Mouse (Mus musculus) common myeloid progenitor, adult 5-6 weeks (primary cell): ENCODE results near the gene Mmd. TPM values are rescaled to one million over a fixed set of nuclear protein-coding genes. Genes with fewer than 3 reads are reported as not detected.

Experiments
- ATAC-seq: replicated peaks from 2 replicates; pipeline ENCODE4 v1.8.0; 2016; ENCODE audit warnings: low read depth, mild to moderate bottlenecking, moderate TSS enrichment, inconsistent platforms; ENCODE audit not compliant: poor library complexity, severe bottlenecking
- total RNA-seq: library from RNA; stranded (forward); fragments of 200-1000, 187-1606 nt; gene quantifications from 2 replicates; pipeline ENCODE4 v1.2.3, GENCODE M21; 2017

The Mmd gene
- 16.2 and 18.1 TPM in 2 replicates for total RNA-seq

DNA sequence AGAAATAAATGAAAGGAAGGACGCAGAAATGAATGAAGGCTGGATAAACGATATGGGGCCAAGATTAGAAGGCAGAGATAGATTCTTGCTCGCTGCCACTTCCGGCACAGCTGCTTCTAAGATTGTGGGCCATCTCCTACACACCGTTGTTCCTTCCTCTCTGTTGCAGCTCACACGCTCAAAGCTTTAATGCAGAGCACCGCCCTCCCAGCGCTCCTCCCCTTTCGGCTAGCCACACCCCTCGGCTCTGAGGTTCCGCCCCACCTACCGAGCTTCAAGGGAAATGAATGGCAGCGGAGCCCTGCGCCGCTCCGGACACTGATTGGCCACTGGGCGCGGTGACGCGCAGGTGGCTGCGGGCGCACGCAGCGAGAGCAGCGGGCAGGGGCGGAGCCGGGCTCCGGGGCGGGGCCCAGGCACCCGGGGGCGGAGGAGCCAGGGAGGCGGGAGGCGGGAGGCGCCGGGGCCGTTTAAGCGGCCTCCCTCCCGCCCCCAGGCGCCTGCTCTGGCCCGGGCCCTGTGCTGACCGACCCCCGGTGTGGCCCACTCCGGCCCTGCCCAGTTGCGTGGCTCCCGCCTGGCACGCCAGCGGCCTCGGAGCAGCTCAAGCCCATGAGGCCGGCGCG, at the start of gene Mmd:
Mmd (plus strand) TSS at position 432 of the 626 bp plus-strand sequence.
- peak; percentile 95 for ATAC-seq

DNA sequence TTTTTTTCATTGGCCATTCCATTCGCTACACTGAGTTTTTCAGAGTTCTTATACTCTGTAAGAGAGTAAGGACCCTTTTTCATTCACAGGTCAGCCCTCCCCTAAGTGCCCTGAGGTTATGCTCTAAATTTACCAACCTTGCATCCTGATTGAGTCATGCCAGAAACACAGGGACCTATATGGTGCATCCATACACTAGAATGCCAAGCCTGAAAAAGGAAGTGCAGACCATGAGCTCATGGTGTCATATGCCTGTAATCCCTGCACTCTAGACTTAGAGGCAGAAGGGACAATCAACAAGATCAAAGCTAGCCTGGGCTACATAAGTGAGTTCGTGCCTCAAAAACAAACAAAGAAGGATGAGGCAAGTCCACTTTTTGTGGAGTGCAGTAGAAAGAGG, 48.4 kb upstream of the Mmd start:
- no peak for ATAC-seq

DNA sequence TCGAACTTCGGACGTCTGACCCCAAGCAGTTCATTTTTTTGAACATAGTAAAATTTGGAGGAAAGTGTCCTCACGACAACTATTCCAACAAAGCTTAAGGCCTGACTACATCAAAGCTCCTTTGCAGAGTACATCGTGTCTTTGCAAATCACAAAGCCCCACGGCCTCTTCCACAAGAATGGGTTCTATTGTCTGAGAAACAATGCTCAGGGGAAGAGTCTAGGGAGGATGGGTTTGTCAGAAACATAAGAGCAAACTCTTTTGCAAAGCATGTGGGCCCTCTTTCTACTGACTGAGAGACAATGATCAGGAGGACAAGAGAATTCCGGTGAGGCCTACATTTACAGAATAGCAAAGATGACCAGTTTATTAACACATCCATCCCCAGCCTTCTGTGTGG, 35.0 kb upstream of the Mmd start:
- ATAC-seq: no peak

DNA sequence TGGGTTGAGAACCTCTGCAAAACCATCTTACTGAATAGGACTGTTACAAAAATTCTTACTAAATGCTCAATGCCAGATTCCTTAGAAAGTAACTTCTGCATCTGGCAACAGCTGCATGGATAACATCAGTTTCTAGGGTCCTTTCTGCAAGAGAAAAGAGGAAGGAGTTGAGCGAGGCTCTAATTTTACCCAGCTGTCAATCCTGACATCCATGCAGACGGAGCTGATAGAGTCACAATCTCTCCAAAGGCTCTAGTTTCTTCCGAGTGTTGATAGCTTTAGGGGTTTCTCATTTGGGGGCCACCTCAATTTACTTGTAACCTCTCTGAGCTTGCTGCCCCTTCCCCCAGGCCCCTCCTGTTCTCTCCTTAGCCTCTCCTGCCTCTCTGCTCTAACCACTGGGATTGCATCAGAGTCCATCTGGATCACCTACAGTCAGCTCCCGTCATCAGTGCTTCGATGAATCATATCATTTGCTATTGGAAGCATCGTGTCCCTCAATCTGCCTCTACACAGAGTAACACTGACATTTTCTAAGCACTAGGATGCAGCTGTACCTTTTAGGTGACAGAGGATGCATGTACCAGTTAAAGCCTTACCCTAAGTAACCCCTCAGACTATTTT, 29.1 kb upstream of the Mmd start:
- ATAC-seq: peak; percentile 53

DNA sequence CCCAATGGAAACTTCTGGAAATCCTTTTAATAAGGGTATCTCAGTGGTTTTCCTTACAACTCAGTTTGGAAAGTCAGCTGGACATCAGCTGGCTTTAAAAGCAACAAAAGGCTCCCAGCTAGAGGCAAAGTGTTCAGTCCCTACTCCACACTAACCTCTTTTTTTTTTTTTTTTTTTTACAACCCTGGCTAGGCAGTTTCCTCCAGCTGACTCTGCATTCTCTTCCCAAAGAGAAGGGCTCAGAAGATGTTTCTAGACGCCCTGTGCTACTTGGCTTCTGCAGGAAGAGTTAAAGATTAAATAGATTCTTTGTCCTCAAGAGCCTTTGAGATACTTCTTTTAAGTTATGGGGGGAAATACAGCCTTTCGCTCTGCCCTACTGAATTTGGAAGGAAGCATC, 28.5 kb upstream of the Mmd start:
- ATAC-seq: no peak

DNA sequence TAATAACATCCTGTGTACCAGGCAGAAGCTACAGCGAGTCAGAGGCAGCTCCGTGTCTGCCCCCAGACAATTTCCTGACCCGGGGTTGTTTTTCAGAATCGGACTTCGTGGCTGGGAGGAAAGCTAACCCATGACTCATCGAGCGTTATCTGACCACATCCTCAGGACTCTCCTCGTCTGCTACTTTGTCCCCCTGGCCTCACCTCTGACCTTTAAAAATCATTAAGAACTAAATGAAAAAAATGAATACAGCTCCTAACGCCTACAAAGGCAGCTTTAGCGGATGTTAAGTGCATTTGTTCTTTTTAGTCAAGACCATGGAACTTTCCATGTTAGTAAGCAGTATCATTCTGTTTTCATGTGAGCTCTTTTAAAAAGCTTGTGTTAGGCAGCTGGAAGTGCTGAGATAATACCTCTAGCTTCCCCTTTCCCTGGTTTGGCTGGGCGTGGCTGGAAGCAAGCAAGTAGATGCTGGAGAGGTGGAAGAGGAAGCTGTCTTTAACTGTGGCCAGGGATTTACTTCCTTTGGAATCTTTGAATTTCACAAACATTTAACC, 24.3 kb upstream of the Mmd start:
- ATAC-seq: peak; percentile 83

DNA sequence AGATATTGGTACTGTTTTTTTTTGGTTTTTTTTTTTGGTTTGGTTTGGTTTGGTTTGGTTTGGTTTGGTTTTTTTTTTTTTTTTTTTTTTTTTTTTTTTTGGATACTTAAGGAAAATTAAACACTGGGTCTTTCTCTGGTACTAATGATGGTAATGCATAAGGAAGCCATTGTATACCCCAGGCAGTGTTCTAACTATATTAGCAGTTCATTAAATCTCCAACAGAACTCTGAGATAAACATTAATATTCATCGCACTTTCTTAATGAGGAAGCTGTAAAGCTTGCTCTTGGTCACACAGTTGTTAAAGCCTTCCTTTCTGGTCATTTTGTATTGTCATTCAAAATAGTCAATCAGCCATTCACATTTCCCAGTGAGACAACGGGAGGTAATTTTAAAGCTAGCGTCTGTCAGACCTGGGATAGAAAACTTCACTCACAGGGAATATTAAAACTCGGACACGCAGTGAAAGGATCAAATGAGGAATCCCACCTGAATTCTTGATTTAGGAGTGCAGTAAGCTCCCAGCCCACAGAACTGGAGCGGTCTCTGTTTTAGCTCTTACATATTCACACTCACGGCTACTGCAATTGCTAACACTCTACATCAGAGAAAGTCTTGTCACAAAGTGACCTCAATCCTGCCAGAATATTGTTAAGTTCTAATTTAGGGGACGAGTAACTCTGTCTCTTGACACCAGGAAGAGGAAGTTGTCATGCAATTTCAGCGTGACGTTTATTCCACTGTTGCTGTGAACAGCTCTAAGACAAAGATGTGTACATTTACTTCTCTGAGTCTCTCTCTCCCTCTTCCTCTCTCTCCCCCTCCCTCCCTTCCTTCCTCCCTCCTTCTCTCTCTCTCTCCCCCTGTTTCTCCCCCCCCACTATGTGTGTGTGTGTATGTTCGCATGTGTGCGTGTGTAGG, 22.0 kb upstream of the Mmd start:
- ATAC-seq: 0 out of 2 replicates have a peak, but pooled peaks have one; percentile 12

DNA sequence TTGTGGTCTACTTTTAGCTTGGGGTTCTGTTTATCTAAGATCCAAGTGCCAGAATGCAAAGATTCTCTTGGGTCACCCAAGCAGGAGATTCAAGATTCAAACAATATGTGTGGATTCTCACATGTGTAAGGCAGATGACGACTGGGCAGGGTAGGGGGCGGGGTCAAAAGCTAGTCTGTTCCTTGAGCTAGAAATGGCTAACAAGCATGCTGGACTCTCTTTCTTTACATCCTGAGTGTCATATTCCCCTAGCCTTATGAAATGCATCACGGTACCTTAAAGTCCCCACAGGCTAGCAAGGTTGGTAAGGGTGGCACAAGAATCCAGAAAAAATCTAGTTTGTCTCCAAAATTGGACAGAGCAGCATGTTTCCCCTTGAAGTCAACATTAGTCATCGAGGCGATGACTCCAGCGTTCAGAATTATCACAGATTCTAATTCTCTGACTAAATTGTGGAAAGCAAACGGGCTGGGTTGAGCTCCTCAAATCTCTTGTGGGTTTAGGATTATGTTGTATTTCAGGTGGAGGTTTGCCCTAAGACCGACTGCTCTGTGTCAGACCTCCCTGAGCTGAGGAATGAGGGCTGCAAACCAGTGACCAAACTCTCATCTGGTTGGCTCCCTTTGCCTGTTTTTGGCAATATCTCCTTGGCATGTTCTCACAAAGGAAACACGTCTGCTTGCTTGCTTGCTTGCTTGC, 20.9 kb upstream of the Mmd start:
- ATAC-seq: no peak

DNA sequence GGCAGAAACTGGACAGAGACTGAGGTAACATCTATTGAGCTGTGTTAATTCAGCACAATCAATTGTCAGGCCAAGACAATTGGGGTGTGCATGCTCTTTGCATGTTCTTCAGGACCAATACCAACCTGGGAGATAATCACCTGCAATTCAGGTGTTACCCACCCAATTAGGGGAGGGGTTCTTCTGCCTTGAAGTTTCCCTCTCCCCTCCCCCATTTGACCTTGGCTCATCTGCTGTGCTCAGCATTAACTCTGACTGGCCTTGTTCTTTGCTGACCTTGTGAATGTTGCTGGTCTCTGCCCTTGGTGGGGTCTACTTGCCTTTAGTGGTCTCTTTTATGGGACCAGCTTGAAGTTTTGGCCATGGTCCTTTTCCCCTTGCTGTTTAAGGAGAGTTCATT, 19.5 kb upstream of the Mmd start:
- no peak for ATAC-seq

DNA sequence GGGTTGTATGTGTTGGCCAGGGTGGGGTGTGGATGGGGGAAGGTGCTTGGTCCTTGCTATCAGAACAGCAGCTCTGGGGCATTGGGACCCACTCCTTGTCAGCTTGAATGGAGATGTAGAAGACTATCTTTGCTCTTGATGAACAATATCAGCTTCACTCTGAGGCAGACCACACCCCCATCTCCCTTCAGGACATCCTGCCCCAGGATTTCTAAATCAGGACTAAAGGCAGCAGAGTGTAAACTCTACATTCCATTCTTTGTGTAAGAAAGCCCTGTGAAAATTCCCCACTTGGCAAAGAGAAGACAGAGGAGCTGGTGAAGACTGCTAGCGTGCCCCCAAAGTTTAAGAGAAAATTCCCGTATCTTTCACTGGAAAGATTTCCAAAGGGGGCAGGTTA, 18.6 kb upstream of the Mmd start:
- no peak for ATAC-seq

DNA sequence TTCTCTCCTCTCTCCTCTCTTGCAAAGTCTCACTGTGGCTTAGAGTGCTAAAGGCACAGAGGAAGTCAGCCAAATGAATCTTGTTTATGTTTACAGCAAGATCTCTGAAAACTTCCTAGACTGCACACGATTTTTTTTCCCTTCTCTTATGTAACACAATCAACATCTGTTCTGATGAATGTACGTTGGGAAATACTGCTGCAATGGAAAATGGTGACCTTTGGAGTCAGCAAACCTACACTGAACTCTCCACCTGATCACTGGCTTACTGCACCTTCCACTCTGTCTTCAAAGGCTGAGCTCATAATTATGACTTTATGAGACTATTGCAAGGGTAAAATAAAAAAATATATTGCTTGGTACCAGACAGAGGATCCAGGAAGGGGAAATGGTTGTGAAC, 17.6 kb upstream of the Mmd start:
- no peak for ATAC-seq

DNA sequence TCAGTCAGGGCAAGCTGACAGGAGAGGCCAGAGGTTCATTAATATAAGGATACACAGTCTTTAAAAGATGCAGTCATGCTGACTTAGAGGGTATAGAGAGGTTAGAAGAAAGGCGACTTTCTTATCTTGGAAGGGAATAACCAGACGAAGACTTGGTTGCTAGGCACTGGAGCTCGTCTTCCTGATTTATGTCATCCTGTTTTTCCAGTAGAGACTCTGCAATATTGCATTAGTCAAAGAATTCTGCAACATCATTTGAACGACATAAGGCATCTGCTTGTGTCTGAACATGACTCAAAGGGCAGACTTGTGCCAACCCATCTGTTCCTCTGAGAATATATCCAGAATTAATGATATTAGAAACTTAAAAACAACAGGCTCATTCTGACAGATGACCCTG, 16.6 kb upstream of the Mmd start:
- no peak for ATAC-seq

DNA sequence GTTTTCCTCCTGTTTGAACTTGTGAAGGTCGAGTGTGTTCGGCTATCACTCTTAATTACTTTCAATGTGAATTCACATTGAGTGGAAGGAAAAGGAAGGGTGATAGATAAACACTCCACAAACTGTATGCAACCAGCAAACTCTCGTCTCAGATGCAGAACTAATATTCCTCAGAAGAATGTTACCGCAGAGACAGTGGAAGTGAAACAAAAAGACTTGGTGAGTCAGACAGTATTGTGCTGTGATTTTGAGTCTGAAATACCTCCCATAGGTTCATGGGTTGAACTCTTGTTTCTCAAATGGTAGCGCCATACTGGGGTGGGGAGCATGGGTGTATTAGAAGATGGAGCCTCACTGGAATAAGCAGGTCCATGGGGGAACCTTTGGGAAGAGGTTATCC, 14.0 kb upstream of the Mmd start:
- ATAC-seq: peak; percentile 56

DNA sequence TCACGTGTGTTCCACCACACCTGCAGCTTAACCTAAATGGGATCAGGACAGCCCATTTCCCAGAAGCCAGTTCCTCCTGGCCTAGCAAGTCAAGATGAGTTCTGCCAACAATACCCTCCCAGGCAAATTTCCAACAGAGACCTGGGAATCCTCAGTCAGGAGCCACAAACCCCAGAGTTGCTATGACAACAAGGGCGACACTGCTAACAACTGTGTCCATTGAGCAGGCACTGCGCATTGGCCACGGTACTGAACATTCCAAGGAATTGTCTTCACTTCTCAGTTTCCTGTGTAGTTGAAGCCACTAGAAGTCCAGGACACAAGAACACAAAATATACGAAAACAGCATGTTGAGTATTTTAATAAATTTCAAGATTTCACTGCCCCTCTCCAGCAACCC, 11.6 kb upstream of the Mmd start:
- no peak for ATAC-seq

DNA sequence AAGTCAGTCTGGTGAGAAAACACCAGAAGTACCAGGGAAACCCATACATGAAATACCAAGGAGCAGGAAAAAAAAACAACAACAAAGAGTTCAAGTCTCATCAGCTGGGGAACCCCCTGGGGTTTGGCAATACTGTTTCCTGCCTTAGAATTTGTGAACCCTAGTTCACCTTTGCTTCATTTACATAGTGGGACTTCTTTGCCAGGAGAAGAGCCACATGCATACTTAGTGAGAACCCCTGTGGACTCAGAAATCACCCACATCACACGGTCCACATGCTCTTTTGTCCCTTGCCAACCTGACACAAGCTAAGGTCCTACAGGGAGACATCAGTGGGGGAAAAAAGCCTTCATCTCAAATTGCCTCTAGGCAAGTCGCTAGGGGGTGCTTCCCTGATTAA, 10.6 kb upstream of the Mmd start:
- no peak for ATAC-seq

DNA sequence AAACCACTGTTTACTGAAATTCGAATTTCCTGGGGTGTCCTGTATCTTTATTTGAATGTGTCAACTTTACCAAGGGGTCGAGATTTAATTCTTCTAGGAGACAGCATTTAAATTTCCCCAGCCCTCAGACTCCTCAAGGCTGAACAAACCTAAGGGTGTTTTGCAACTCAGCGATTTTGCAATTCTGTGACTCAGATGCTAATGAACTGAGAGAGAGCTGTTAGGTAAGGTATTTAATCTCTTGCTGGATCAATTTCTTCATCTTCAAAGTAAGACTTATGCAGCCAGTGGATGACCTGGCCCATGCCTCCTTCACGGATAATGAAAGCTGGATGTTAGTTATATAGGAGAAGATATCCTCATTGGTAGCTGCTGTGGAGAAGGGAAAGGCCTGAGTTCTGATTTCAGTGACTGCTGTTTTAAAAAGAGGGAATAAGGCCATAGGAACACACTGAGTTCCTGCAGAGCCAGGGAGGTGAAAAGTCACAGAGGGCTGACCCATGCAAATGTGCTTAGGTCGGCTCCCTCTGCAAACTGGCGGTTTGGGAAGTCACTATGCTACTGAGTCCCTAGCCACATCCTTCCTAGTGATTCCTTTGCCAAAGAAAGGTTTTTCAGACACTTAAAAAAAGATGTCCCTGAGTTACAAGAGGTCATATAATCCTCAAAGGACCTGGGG, 8.5 kb upstream of the Mmd start:
- ATAC-seq: peak; percentile 59

DNA sequence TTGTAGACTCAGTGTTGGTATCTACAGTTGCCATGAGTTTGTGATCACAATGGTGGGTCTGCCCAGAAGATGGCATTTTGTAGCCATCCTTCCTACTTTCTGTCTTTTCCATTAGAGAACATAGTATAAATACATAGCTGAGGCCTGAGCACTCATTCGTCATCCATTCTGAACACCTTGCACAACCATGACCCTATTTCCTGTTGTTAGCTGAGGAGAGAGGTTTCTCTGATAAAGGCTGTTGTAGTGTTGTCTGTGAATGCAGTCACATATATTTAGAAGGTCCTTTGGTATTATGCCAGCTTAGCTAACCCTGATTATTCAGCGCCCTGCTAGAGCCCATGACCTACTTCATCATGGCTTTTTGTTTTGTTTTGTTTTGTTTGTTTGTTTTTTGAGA, 7.4 kb upstream of the Mmd start:
- ATAC-seq: peak; percentile 43; the same call in 1 of the 2 replicates

DNA sequence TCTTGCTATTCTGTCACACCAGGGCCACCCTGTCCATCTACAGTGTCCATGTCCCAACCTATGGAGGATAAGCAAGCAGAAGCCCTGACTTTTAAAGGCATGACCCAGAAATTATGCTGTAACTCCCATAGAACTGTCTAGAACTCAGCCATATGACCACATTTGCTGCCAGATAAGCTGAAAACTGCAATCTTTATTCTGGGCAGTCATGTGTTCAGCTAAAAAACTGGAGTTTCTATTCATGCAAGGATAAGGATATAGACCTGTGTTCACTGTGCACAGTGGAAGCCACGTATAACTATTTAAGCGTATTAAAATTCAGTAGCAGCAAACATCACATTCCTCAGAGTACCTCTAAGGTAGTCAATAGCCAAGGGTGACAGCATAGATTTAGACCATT, 6.0 kb upstream of the Mmd start:
- ATAC-seq: no peak

DNA sequence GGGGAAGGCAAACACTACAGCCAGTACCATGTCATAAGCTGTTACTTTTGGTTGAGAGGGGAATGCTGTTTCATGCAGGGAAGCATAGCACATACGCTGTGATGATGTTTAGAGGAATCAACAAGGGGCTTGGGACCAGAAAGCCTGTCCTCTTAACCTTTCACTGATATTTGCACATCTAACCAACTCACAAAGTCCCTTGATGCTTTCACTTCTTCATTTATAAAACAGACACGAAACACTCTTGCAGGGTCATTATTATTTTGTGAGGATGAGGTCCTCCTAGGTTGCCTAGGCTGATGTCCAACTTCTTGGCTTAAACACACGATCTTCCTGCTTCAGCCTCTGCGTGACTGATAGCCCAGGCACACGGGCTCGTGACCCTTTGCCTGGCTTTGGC, 3.6 kb upstream of the Mmd start:
- no peak for ATAC-seq

DNA sequence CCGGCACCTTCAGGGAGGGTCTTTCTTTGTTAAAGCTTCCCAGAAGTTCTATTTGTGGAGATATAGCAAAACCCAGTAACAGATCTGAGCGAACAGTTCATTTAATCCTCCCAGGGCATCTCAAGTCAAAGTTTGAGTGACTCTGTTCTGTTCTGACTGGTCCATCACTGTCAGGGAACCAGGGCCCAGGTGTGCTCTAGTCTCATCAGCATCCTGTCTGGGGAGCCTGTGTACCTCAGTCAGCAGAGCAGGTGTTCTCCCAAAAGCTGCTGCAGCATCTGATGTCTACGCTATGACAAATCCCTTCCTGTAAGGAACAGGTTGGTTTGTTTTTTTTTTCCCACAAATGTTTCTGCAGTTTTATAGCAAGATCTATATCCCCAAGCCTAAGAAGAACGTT, 2.6 kb upstream of the Mmd start:
- no peak for ATAC-seq
